Mouse (Mus musculus) liver, embryonic 15.5 days (tissue): ENCODE measurements around the gene Hyal3. TPM values are rescaled to one million over a fixed set of nuclear protein-coding genes. Genes with fewer than 3 reads are reported as not detected.
A peak's percentile ranks its signal among the peaks of the same experiment; 100 is the strongest.

Experiments
- ATAC-seq: fragments of 200-750 bp; cut with Nextera tagmentation; 2 replicates; pipeline ENCODE4 v1.8.0; 2017; ENCODE audit warnings: moderate number of reproducible peaks, mild to moderate bottlenecking, moderate library complexity; ENCODE audit not compliant: insufficient read depth
- H3K27ac ChIP-seq: fragments of 300-500 bp; sonication (generic); replicated peaks from 2 replicates; pipeline ENCODE4 v1.5.1; 2015; ENCODE audit warnings: mild to moderate bottlenecking, inconsistent platforms
- H3K27me3 ChIP-seq: fragments of 300-500 bp; sonication (generic); 2 replicates; pipeline ENCODE4 v1.6.1; 2015; ENCODE audit warnings: mild to moderate bottlenecking, inconsistent platforms
- H3K36me3 ChIP-seq: fragments of 300-500 bp; sonication (generic); replicated peaks from 2 replicates; pipeline ENCODE4 v1.6.1; 2015; ENCODE audit warnings: moderate library complexity, mild to moderate bottlenecking, inconsistent platforms
- H3K4me1 ChIP-seq: fragments of 300-500 bp; sonication (generic); replicated peaks from 2 replicates; pipeline ENCODE4 v1.6.1; 2015; ENCODE audit warnings: inconsistent platforms
- H3K4me2 ChIP-seq: fragments of 300-500 bp; sonication (generic); 2 replicates; pipeline ENCODE4 v1.6.1; 2015; ENCODE audit warnings: moderate library complexity, mild to moderate bottlenecking, inconsistent platforms
- H3K4me3 ChIP-seq: fragments of 300-500 bp; sonication (generic); replicated peaks from 2 replicates; pipeline ENCODE4 v1.5.1; 2015; ENCODE audit warnings: mild to moderate bottlenecking, inconsistent platforms
- H3K9ac ChIP-seq: fragments of 300-500 bp; sonication (generic); 2 replicates; pipeline ENCODE4 v1.6.1; 2015; ENCODE audit warnings: moderate library complexity, mild to moderate bottlenecking, inconsistent platforms
- H3K9me3 ChIP-seq: fragments of 300-500 bp; sonication (generic); replicated peaks from 2 replicates; pipeline ENCODE4 v1.6.1; 2016; ENCODE audit warnings: inconsistent platforms
- WGBS: fragments of 180-500 bp; shearing (Covaris S2); methylation state at CpG from one replicate; pipeline ENCODE4 v1.1.7; 2015; ENCODE audit warnings: mixed read lengths; ENCODE audit not compliant: insufficient replicate concordance; 5-methylcytosine and 5-hydroxymethylcytosine counted together
- polyA plus RNA-seq: library from polyadenylated mRNA; unstranded; fragments of >200 nt; fragmentation: Nextera tagmentation; extraction: Ambion mirVana; gene quantifications from 2 replicates; pipeline ENCODE4 v1.2.1, GENCODE M21; 2015

The Hyal3 gene
- polyA plus RNA-seq, 1 experiment from 2014 or later = 0.64 TPM

- no peak for ATAC-seq
- no peaks in the 10 kb centered on the region for H3K9me3 ChIP-seq
- H3K4me1 ChIP-seq = peaks cover 51% of the 10 kb centered on the region
- peaks cover 43% of the 10 kb centered on the region for H3K36me3 ChIP-seq
- WGBS = 48% methylated on average over 8 of the region's 8 CpGs
- H3K4me2 ChIP-seq = peak overlapping the region; percentile 93
- peak overlapping the region; percentile 86; the same call in 1 of the 2 replicates for H3K27ac ChIP-seq
- H3K4me3 ChIP-seq = peak overlapping the region; percentile 81
- H3K9ac ChIP-seq = peak overlapping the region; percentile 65
- no peaks in the 10 kb centered on the region; the same call in 1 of the 2 replicates for H3K27me3 ChIP-seq
Observed at GRCm38 (mm10) chr9:107542721-107543120, 37.9 kb upstream of the Hyal3 start.

- H3K27ac ChIP-seq = no peak overlapping the region
- ATAC-seq = no peak
- H3K27me3 ChIP-seq = peaks cover 1% of the 10 kb centered on the region; the same call in 1 of the 2 replicates
- H3K4me2 ChIP-seq = peak overlapping the region; percentile 93; the same call in 1 of the 2 replicates
- 80% methylated on average over 11 of the region's 11 CpGs for WGBS
- H3K4me3 ChIP-seq = no peak overlapping the region
- no peaks in the 10 kb centered on the region for H3K9me3 ChIP-seq
- H3K9ac ChIP-seq = no peak overlapping the region
- peaks cover 37% of the 10 kb centered on the region for H3K36me3 ChIP-seq
- peaks cover 55% of the 10 kb centered on the region for H3K4me1 ChIP-seq
Observed at GRCm38 (mm10) chr9:107543299-107543698, 37.3 kb upstream of the Hyal3 start.

GRCm38 (mm10) chr9:107544196-107544700 is 36.4 kb upstream of the Hyal3 start:
- H3K4me2 ChIP-seq = no peak overlapping the region
- H3K27ac ChIP-seq = no peak overlapping the region
- no peak overlapping the region for H3K9ac ChIP-seq
- ATAC-seq = no peak
- H3K4me1 ChIP-seq = peaks cover 55% of the 10 kb centered on the region
- no peaks in the 10 kb centered on the region for H3K9me3 ChIP-seq
- WGBS = 86% methylated on average over 17 of the region's 17 CpGs
- peaks cover 28% of the 10 kb centered on the region for H3K36me3 ChIP-seq
- H3K27me3 ChIP-seq = peaks cover 11% of the 10 kb centered on the region; the same call in 1 of the 2 replicates
- no peak overlapping the region for H3K4me3 ChIP-seq

- no peak overlapping the region for H3K4me3 ChIP-seq
- no peak for ATAC-seq
- peaks cover 23% of the 10 kb centered on the region for H3K36me3 ChIP-seq
- no peak overlapping the region for H3K9ac ChIP-seq
- no peaks in the 10 kb centered on the region for H3K9me3 ChIP-seq
- H3K27ac ChIP-seq = no peak overlapping the region
- H3K27me3 ChIP-seq = peaks cover 16% of the 10 kb centered on the region
- 89% methylated on average over 12 of the region's 12 CpGs for WGBS
- H3K4me1 ChIP-seq = peaks cover 55% of the 10 kb centered on the region
- H3K4me2 ChIP-seq = no peak overlapping the region
Observed at GRCm38 (mm10) chr9:107544729-107545128, 35.9 kb upstream of the Hyal3 start.

GRCm38 (mm10) chr9:107545199-107545598 is 35.4 kb upstream of the Hyal3 start:
- Histone ChIP-seq H3K9ac (no peak overlapping the region), H3K4me2 (no peak overlapping the region), H3K4me1 (peaks cover 56% of the 10 kb centered on the region), H3K36me3 (peaks cover 18% of the 10 kb centered on the region), H3K4me3 (no peak overlapping the region), H3K27ac (no peak overlapping the region), H3K27me3 (peaks cover 20% of the 10 kb centered on the region), H3K9me3 (no peaks in the 10 kb centered on the region)
- ATAC-seq = no peak
- 78% methylated on average over 10 of the region's 10 CpGs for WGBS

- Histone ChIP-seq H3K9ac (no peak overlapping the region), H3K9me3 (no peaks in the 10 kb centered on the region), H3K27me3 (peaks cover 24% of the 10 kb centered on the region), H3K4me1 (peaks cover 57% of the 10 kb centered on the region), H3K4me2 (no peak overlapping the region), H3K4me3 (no peak overlapping the region), H3K27ac (peak overlapping the region; percentile 15; the same call in 1 of the 2 replicates), H3K36me3 (peaks cover 17% of the 10 kb centered on the region)
- 4% methylated on average over 3 of the region's 3 CpGs for WGBS
- ATAC-seq = no peak
Observed at GRCm38 (mm10) chr9:107545602-107546001, 35.0 kb upstream of the Hyal3 start.

- peak; percentile 51 for ATAC-seq
- Histone ChIP-seq H3K9me3 (no peaks in the 10 kb centered on the region), H3K27ac (peak within 1 kb of the TSS; percentile 15; the same call in 1 of the 2 replicates), H3K4me1 (peaks cover 60% of the 10 kb centered on the region), H3K27me3 (peaks cover 39% of the 10 kb centered on the region), H3K36me3 (peaks cover 17% of the 10 kb centered on the region), H3K4me2 (peak within 1 kb of the TSS; percentile 51), H3K9ac (no peak within 1 kb of the TSS), H3K4me3 (peak within 1 kb of the TSS; percentile 13; the same call in 1 of the 2 replicates)
- WGBS = 5% methylated on average over 20 of the region's 20 CpGs
Observed at GRCm38 (mm10) chr9:107547026-107547425, 33.6 kb upstream of the Hyal3 start, which contains the start of gene Zmynd10. Zmynd10 (plus strand) TSS chr9:107547298.

GRCm38 (mm10) chr9:107547957-107548356 is 32.7 kb upstream of the Hyal3 start:
- Histone ChIP-seq H3K4me3 (no peak overlapping the region), H3K4me1 (peaks cover 61% of the 10 kb centered on the region), H3K9me3 (no peaks in the 10 kb centered on the region), H3K27me3 (peaks cover 48% of the 10 kb centered on the region), H3K9ac (no peak overlapping the region), H3K36me3 (peaks cover 17% of the 10 kb centered on the region), H3K4me2 (no peak overlapping the region), H3K27ac (no peak overlapping the region)
- ATAC-seq = no peak
- 64% methylated on average over 5 of the region's 5 CpGs for WGBS

GRCm38 (mm10) chr9:107548820-107549219 is 31.8 kb upstream of the Hyal3 start:
- Histone ChIP-seq H3K9ac (no peak overlapping the region), H3K4me3 (no peak overlapping the region), H3K27me3 (peaks cover 50% of the 10 kb centered on the region), H3K36me3 (peaks cover 13% of the 10 kb centered on the region), H3K9me3 (no peaks in the 10 kb centered on the region), H3K27ac (no peak overlapping the region), H3K4me2 (no peak overlapping the region), H3K4me1 (peaks cover 64% of the 10 kb centered on the region)
- no peak for ATAC-seq
- 78% methylated on average over 10 of the region's 10 CpGs for WGBS

GRCm38 (mm10) chr9:107549297-107550074 is 31.1 kb upstream of the Hyal3 start:
- Histone ChIP-seq H3K9me3 (no peaks in the 10 kb centered on the region), H3K4me2 (no peak overlapping the region), H3K36me3 (peaks cover 9% of the 10 kb centered on the region), H3K27me3 (peaks cover 50% of the 10 kb centered on the region), H3K9ac (no peak overlapping the region), H3K27ac (no peak overlapping the region), H3K4me1 (peaks cover 68% of the 10 kb centered on the region), H3K4me3 (no peak overlapping the region)
- WGBS = 72% methylated on average over 20 of the region's 20 CpGs
- ATAC-seq = no peak

- no peaks in the 10 kb centered on the region for H3K36me3 ChIP-seq
- H3K27me3 ChIP-seq = peaks cover 50% of the 10 kb centered on the region
- peaks cover 70% of the 10 kb centered on the region for H3K4me1 ChIP-seq
- H3K27ac ChIP-seq = no peak overlapping the region
- H3K4me3 ChIP-seq = peak overlapping the region; percentile 57
- H3K4me2 ChIP-seq = peak overlapping the region; percentile 94
- H3K9ac ChIP-seq = peak overlapping the region; percentile 64; the same call in 1 of the 2 replicates
- H3K9me3 ChIP-seq = no peaks in the 10 kb centered on the region
- ATAC-seq = no peak
- 39% methylated on average over 23 of the region's 23 CpGs for WGBS
Observed at GRCm38 (mm10) chr9:107550491-107551116, 30.0 kb upstream of the Hyal3 start.
